Comparison of ENCODE assay signal across 36 mouse cellular contexts in the genomic region with DNA sequence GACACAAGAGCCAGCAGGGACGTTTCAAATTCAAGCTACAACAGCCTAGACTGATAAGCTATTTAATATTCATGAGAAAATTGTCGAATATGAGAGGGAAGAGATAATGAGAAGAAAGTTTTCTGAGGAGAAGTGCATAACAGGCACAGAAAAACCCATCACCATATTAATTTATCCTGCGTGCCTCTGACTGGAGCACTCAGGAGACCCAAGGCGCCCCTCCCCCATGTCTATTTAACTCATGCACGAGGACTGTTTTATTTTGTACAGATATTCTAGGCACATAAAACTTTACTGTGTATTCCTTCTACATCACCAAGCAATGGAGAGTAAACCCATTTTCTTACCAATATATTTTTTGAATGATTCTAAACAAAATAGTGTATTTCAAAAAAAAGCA. TPM values are rescaled to one million over a fixed set of nuclear protein-coding genes. Genes with fewer than 3 reads are reported as not detected.
"Had no signal": no experiment of that assay in that cellular context is flagged by ENCODE, and none has a peak within 500 bp of the region (broad histone marks: within the 10 kb centered on the region; RNA-seq: fewer than 3 reads in every experiment).

No protein-coding gene starts in this region.

- H3K4me1 ChIP-seq: heart, embryonic 12.5 days; heart, embryonic 13.5 days; heart, embryonic 15.5 days; hindbrain, embryonic 10.5 days; hindbrain, embryonic 12.5 days; hindbrain, embryonic 15.5 days; intestine, embryonic 15.5 days had no signal

- H3K4me3 ChIP-seq: heart, embryonic 10.5 days; heart, embryonic 12.5 days; heart, embryonic 13.5 days; heart, embryonic 15.5 days; hindbrain, embryonic 10.5 days; hindbrain, embryonic 12.5 days; hindbrain, embryonic 13.5 days; hindbrain, embryonic 15.5 days; intestine, embryonic 15.5 days; kidney, embryonic 15.5 days; layer of hippocampus, adult 2 months; left cerebral cortex, adult 2 months had no signal

- H3K27me3 ChIP-seq: heart, embryonic 12.5 days; heart, embryonic 13.5 days; heart, embryonic 15.5 days; hindbrain, embryonic 12.5 days; hindbrain, embryonic 13.5 days; hindbrain, embryonic 15.5 days; intestine, embryonic 15.5 days; kidney, embryonic 15.5 days had no signal

- H3K9ac ChIP-seq: heart, embryonic 12.5 days; heart, embryonic 13.5 days; heart, embryonic 15.5 days; hindbrain, embryonic 12.5 days; hindbrain, embryonic 13.5 days; hindbrain, embryonic 14.5 days; hindbrain, embryonic 15.5 days; intestine, embryonic 15.5 days; kidney, embryonic 15.5 days had no signal

- H3K4me2 ChIP-seq: heart, embryonic 11.5 days; heart, embryonic 12.5 days; heart, embryonic 13.5 days; heart, embryonic 15.5 days; hindbrain, embryonic 12.5 days; hindbrain, embryonic 13.5 days; hindbrain, embryonic 14.5 days; hindbrain, embryonic 15.5 days; intestine, embryonic 15.5 days; kidney, embryonic 15.5 days had no signal

- H3K27ac ChIP-seq: heart, embryonic 10.5 days; heart, embryonic 13.5 days; heart, embryonic 15.5 days; hindbrain, embryonic 10.5 days; hindbrain, embryonic 12.5 days; hindbrain, embryonic 13.5 days; hindbrain, embryonic 14.5 days; hindbrain, embryonic 15.5 days; hindbrain, postnatal 0 days; intestine, embryonic 15.5 days; kidney, embryonic 15.5 days; kidney, postnatal 0 days; layer of hippocampus, adult 2 months; left cerebral cortex, adult 2 months had no signal

- H3K9me3 ChIP-seq: heart, embryonic 10.5 days; heart, embryonic 12.5 days; heart, embryonic 13.5 days; heart, embryonic 15.5 days; hindbrain, embryonic 10.5 days; hindbrain, embryonic 12.5 days; hindbrain, embryonic 13.5 days; hindbrain, embryonic 15.5 days; intestine, embryonic 15.5 days; kidney, embryonic 15.5 days had no signal

- ATAC-seq: hindbrain, embryonic 16.5 days; hindbrain, postnatal 0 days; inflammation-experienced regulatory T-cells, adult 6 months; intestine, embryonic 15.5 days; intestine, embryonic 16.5 days; intestine, postnatal 0 days had no signal

- DNase-seq: heart, postnatal 10 days; heart, postnatal 36 days; heart, postnatal 4 days; kidney, adult 11 months; kidney, adult 18-20 months; kidney, adult 2 months; kidney, adult 8-10 months; kidney, adult 9 months; kidney, postnatal 10 days; kidney, postnatal 14 days; kidney, postnatal 25 days; kidney, postnatal 36 days; kidney, postnatal 4 days; layer of hippocampus, adult 9-11 months; layer of hippocampus, postnatal 36 days had no signal

- H3K36me3 ChIP-seq: heart, embryonic 10.5 days; heart, embryonic 12.5 days; heart, embryonic 13.5 days; heart, embryonic 15.5 days; hindbrain, embryonic 10.5 days; hindbrain, embryonic 12.5 days; hindbrain, embryonic 13.5 days; hindbrain, embryonic 15.5 days; intestine, embryonic 15.5 days; kidney, embryonic 15.5 days had no signal

RNA-seq across cellular contexts. Expression of a gene that starts 33.6 kb away (rescaled TPM):
- total RNA-seq: hematopoietic stem cell, adult 5-6 weeks had no signal
- polyA plus RNA-seq: inflammation-experienced regulatory T-cells, adult 6 months had no signal
